Mouse (Mus musculus): ENCODE results near the gene Rps19bp1.

The Rps19bp1 gene

GRCm38 (mm10) chr15:80263610-80264575 lies at the start of gene Rps19bp1:
Gene Rps19bp1, minus strand, starts transcription at chr15:80264315.
- TF ChIP-seq GATA4 (IDR thresholded peaks at IDR 0.05; ENCODE audit: insufficient replicate concordance, low read length) = no peak; the same call in 1 of the 2 replicates

GRCm38 (mm10) chr15:80306146-80306545 lies 42.0 kb upstream of the Rps19bp1 start:
- TF ChIP-seq GATA4 (IDR thresholded peaks at IDR 0.05; ENCODE audit: insufficient replicate concordance, low read length) = no peak

DNA sequence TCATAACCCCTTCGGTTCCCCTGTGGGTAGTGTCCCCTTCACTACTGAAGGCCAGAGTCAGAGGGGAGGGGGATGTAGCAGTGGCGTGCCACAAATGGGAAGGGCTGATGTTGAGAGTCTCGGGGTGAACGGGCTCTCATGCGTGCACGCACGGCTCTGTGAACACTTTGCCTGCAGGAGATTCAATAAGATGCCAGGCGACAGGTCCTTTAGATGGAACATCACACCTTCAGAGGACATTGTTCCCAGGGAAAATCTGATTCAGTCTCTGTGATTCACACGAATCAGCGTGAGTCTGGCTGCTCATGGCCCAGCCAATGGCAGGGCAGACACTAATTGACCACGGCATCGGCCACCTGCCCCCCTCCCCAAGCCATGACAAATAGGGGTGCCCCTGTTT lies 40.1 kb upstream of the Rps19bp1 start:
- TF ChIP-seq GATA4 (IDR thresholded peaks at IDR 0.05; ENCODE audit: insufficient replicate concordance, low read length) = no peak

DNA sequence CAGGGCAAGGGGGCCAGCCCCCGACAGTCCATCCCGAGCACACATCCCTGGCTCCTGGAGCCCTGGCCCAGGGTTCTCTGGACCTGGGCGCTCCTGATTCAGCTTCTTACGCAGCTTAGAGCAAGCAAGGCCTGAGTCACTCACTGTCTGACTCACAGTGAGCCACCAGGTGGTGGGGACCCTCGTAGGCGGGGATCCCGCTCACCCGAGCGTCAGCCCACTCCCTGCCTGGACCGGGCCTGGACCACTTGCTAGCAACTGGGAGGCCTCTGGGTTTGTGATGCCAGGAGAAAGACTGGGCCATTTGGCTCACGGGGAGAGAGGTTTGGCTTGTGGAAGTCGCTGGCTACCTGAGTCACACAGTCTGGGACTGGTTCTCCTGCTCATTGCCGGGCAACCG lies 39.7 kb upstream of the Rps19bp1 start:
- no peak for TF ChIP-seq GATA4 (IDR thresholded peaks at IDR 0.05; ENCODE audit: insufficient replicate concordance, low read length)

DNA sequence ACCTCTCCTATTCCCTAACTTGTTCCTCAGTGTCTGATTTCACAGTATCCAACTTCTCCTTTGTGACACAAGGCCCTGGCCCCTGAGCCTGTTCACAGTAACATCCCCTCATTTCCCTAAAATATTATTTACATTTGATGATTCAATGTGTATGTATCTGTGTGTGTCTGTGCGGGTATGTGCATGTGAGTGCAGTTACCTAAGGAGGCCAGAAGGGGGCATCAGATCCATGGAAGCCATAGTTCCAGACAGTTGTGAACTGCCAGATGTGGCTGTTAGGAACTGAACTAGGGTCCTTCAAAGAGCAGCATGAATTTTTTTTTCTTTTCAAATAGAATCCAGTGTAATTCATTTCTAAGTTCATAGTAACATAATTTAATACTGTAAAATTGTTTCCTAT lies 33.0 kb upstream of the Rps19bp1 start:
- no peak for TF ChIP-seq GATA4 (IDR thresholded peaks at IDR 0.05; ENCODE audit: insufficient replicate concordance, low read length)

- TF ChIP-seq GATA4 (IDR thresholded peaks at IDR 0.05; ENCODE audit: insufficient replicate concordance, low read length) = no peak
Measured at GRCm38 (mm10) chr15:80289436-80289835, 25.3 kb upstream of the Rps19bp1 start.

GRCm38 (mm10) chr15:80288036-80288435 lies 23.9 kb upstream of the Rps19bp1 start:
- no peak for TF ChIP-seq GATA4 (IDR thresholded peaks at IDR 0.05; ENCODE audit: insufficient replicate concordance, low read length)

- TF ChIP-seq GATA4 (IDR thresholded peaks at IDR 0.05; ENCODE audit: insufficient replicate concordance, low read length) = no peak
Measured at GRCm38 (mm10) chr15:80286851-80287415, 22.8 kb upstream of the Rps19bp1 start, which contains the start of gene Cacna1i. Gene Cacna1i, plus strand, starts transcription at chr15:80287238.

GRCm38 (mm10) chr15:80280646-80281045 lies 16.5 kb upstream of the Rps19bp1 start:
- no peak for TF ChIP-seq GATA4 (IDR thresholded peaks at IDR 0.05; ENCODE audit: insufficient replicate concordance, low read length)

- no peak for TF ChIP-seq GATA4 (IDR thresholded peaks at IDR 0.05; ENCODE audit: insufficient replicate concordance, low read length)
Measured at GRCm38 (mm10) chr15:80279053-80279452, 14.9 kb upstream of the Rps19bp1 start.

- no peak for TF ChIP-seq GATA4 (IDR thresholded peaks at IDR 0.05; ENCODE audit: insufficient replicate concordance, low read length)
Measured at GRCm38 (mm10) chr15:80278121-80278759, 14.1 kb upstream of the Rps19bp1 start.

DNA sequence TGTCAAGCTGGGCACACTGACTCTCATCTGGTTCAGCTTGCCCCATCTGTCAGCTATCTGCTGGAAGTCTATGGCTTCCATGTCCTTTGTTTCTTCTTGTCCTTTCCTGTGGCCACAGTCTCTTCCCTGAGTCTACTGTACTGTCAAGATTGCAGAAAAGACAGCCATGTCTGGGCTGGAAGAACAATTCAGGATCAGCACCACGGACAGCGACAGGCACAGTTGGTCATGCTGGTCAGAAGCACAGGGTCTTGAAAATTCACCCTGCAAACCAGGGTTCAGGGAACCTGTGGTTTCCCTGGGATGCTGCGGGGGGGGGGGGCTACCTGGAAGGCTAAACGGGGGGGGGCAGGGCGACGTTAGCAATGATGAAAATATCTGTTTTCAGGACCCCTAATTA lies 13.5 kb upstream of the Rps19bp1 start:
- TF ChIP-seq GATA4 (IDR thresholded peaks at IDR 0.05; ENCODE audit: insufficient replicate concordance, low read length) = no peak

- no peak for TF ChIP-seq GATA4 (IDR thresholded peaks at IDR 0.05; ENCODE audit: insufficient replicate concordance, low read length)
Measured at GRCm38 (mm10) chr15:80277107-80277506, 13.0 kb upstream of the Rps19bp1 start.

DNA sequence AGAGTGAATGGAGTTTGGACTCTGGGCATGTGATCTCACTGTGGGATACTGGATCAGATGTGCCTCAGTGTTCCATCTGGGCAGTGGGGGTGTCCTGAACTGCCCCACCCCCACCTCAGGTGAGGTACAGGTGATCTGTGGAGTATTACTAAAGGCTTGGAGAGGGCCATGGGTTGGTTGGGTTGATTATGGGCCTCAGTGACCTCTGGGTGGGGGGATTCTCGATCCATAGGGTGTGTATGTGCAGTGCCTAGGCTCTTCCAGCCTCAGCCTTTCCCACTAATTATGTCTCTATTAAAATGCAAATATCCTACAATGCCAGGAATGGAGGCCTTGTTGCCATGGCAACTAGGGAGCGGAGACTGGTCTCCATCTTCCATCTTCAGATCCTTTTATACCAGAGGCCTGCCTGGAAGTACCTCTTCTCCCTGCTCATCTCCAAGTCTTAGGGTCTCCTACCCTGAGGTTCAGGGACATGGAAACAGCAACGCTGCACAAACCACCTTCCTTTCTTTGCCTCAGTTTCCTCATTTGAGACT lies 7.8 kb upstream of the Rps19bp1 start:
- TF ChIP-seq GATA4 (IDR thresholded peaks at IDR 0.05; ENCODE audit: insufficient replicate concordance, low read length) = no peak

- TF ChIP-seq GATA4 (IDR thresholded peaks at IDR 0.05; ENCODE audit: insufficient replicate concordance, low read length) = no peak
Measured at GRCm38 (mm10) chr15:80266281-80266680, 2.2 kb upstream of the Rps19bp1 start.
